Mouse (Mus musculus): ENCODE data around the gene Itga10. TPM values are rescaled to one million over a fixed set of nuclear protein-coding genes. Genes with fewer than 3 reads are reported as not detected.
A peak's percentile ranks its signal among the peaks of the same experiment; 100 is the strongest.

Gene Itga10
- total and polyA plus RNA-seq, 2 experiments from 2014 or later = 1.0 to 3.3 TPM

GRCm38 (mm10) chr3:96688854-96689253 is 43.5 kb downstream of the Itga10 start:
- Histone ChIP-seq H3K4me2 (ENCODE audit: low read depth, low read length, poor library complexity, severe bottlenecking) (no peak overlapping the region), H3K4me3 (ENCODE audit: low read depth, low read length) (no peak overlapping the region), H3K9ac (replicated peaks; ENCODE audit: low read length, poor library complexity, severe bottlenecking) (no peak overlapping the region), H3K4me1 (ENCODE audit: insufficient read depth, low read length) (no peaks in the 10 kb centered on the region), H3K9me3 (ENCODE audit: low read length) (no peaks in the 10 kb centered on the region), H3K36me3 (ENCODE audit: insufficient read depth, low read length) (no peaks in the 10 kb centered on the region), H3K27ac (ENCODE audit: low read depth, low read length) (no peak overlapping the region), H3K27me3 (ENCODE audit: insufficient read depth, low read length) (peaks cover 5% of the 10 kb centered on the region; the same call in 1 of the 2 replicates)
- 88% methylated on average over 11 of the region's 11 CpGs for WGBS
- TF ChIP-seq CTCF (IDR thresholded peaks at IDR 0.05) = no peak
- ATAC-seq (ENCODE audit: low FRiP score) (no peak), DNase-seq (ENCODE audit: low spot score) (no peak)

- Histone ChIP-seq H3K9me3 (ENCODE audit: low read length) (no peaks in the 10 kb centered on the region), H3K27ac (ENCODE audit: low read depth, low read length) (no peak overlapping the region), H3K4me1 (ENCODE audit: insufficient read depth, low read length) (no peaks in the 10 kb centered on the region), H3K4me2 (ENCODE audit: low read depth, low read length, poor library complexity, severe bottlenecking) (no peak overlapping the region), H3K27me3 (ENCODE audit: insufficient read depth, low read length) (no peaks in the 10 kb centered on the region), H3K9ac (replicated peaks; ENCODE audit: low read length, poor library complexity, severe bottlenecking) (no peak overlapping the region), H3K36me3 (ENCODE audit: insufficient read depth, low read length) (no peaks in the 10 kb centered on the region), H3K4me3 (ENCODE audit: low read depth, low read length) (no peak overlapping the region)
- DNase-seq (ENCODE audit: low spot score) (no peak), ATAC-seq (ENCODE audit: low FRiP score) (no peak)
- WGBS = 51% methylated on average over 3 of the region's 3 CpGs
- TF ChIP-seq CTCF (IDR thresholded peaks at IDR 0.05) = peak; percentile 36
Measured at GRCm38 (mm10) chr3:96690298-96690697, 44.9 kb downstream of the Itga10 start.

- Histone ChIP-seq H3K36me3 (ENCODE audit: insufficient read depth, low read length) (no peaks in the 10 kb centered on the region), H3K4me1 (ENCODE audit: insufficient read depth, low read length) (no peaks in the 10 kb centered on the region), H3K9me3 (ENCODE audit: low read length) (no peaks in the 10 kb centered on the region), H3K9ac (replicated peaks; ENCODE audit: low read length, poor library complexity, severe bottlenecking) (no peak overlapping the region), H3K27me3 (ENCODE audit: insufficient read depth, low read length) (no peaks in the 10 kb centered on the region), H3K4me2 (ENCODE audit: low read depth, low read length, poor library complexity, severe bottlenecking) (no peak overlapping the region), H3K4me3 (ENCODE audit: low read depth, low read length) (no peak overlapping the region), H3K27ac (ENCODE audit: low read depth, low read length) (no peak overlapping the region)
- peak; percentile 61 for TF ChIP-seq CTCF (IDR thresholded peaks at IDR 0.05)
- WGBS = 13% methylated on average over 3 of the region's 3 CpGs
- peak; percentile 43 for DNase-seq (ENCODE audit: low spot score)
- no peak for ATAC-seq (ENCODE audit: low FRiP score)
Measured at GRCm38 (mm10) chr3:96692506-96692905, 47.1 kb downstream of the Itga10 start.

GRCm38 (mm10) chr3:96693579-96693978 is 48.2 kb downstream of the Itga10 start:
- H3K9me3 ChIP-seq (ENCODE audit: low read length) = no peaks in the 10 kb centered on the region
- 86% methylated on average over 1 of the region's 1 CpGs for WGBS
- ATAC-seq (ENCODE audit: low FRiP score) = no peak
- no peak overlapping the region for H3K27ac ChIP-seq (ENCODE audit: low read depth, low read length)
- no peak overlapping the region for H3K4me3 ChIP-seq (ENCODE audit: low read depth, low read length)
- no peaks in the 10 kb centered on the region for H3K36me3 ChIP-seq (ENCODE audit: insufficient read depth, low read length)
- no peak for TF ChIP-seq CTCF (IDR thresholded peaks at IDR 0.05)
- peaks cover 4% of the 10 kb centered on the region; the same call in 1 of the 2 replicates for H3K4me1 ChIP-seq (ENCODE audit: insufficient read depth, low read length)
- DNase-seq (ENCODE audit: low spot score) = no peak
- no peak overlapping the region for H3K9ac ChIP-seq (replicated peaks; ENCODE audit: low read length, poor library complexity, severe bottlenecking)
- no peak overlapping the region for H3K4me2 ChIP-seq (ENCODE audit: low read depth, low read length, poor library complexity, severe bottlenecking)
- no peaks in the 10 kb centered on the region for H3K27me3 ChIP-seq (ENCODE audit: insufficient read depth, low read length)

- peaks cover 6% of the 10 kb centered on the region for H3K36me3 ChIP-seq (ENCODE audit: insufficient read depth, low read length)
- H3K4me2 ChIP-seq (ENCODE audit: low read depth, low read length, poor library complexity, severe bottlenecking) = peak within 1 kb of the TSS; percentile 86
- H3K9ac ChIP-seq (replicated peaks; ENCODE audit: low read length, poor library complexity, severe bottlenecking) = peak within 1 kb of the TSS; percentile 81
- H3K4me1 ChIP-seq (ENCODE audit: insufficient read depth, low read length) = peaks cover 4% of the 10 kb centered on the region; the same call in 1 of the 2 replicates
- ATAC-seq (ENCODE audit: low FRiP score) (peak; percentile 71), DNase-seq (ENCODE audit: low spot score) (peak; percentile 71)
- 1% methylated on average over 35 of the region's 35 CpGs for WGBS
- TF ChIP-seq CTCF (IDR thresholded peaks at IDR 0.05) = no peak
- H3K27me3 ChIP-seq (ENCODE audit: insufficient read depth, low read length) = no peaks in the 10 kb centered on the region
- no peaks in the 10 kb centered on the region for H3K9me3 ChIP-seq (ENCODE audit: low read length)
- peak within 1 kb of the TSS; percentile 78 for H3K27ac ChIP-seq (ENCODE audit: low read depth, low read length)
- H3K4me3 ChIP-seq (ENCODE audit: low read depth, low read length) = peak within 1 kb of the TSS; percentile 94
Measured at GRCm38 (mm10) chr3:96696198-96696765, 50.9 kb downstream of the Itga10 start, which contains the start of gene Pias3. Gene Pias3 (plus strand): TSS chr3:96696384.

Measured in midbrain, postnatal 0 days (tissue).